Mouse (Mus musculus) heart, postnatal 0 days (tissue): Measurements from ENCODE around the gene Epx.

ENCODE experiments used
- CTCF ChIP-seq: IDR thresholded peaks from 2 replicates; pipeline ENCODE4 v1.5.1; 2016; ENCODE audit warnings: antibody characterized with exemption, control low read depth, low read depth
- EP300 ChIP-seq: IDR thresholded peaks from 2 replicates; pipeline ENCODE4 v1.6.1; 2016; ENCODE audit warnings: antibody characterized with exemption, low read depth

- no peak for TF ChIP-seq EP300
- TF ChIP-seq CTCF, result no peak
These were observed 45.0 kb upstream of the Epx start for GRCm38 (mm10) chr11:87920301-87920700.
